Mouse (Mus musculus) kidney, adult 2 months (tissue): ENCODE measurements around the gene Lonp1.
A peak's percentile ranks its signal among the peaks of the same experiment; 100 is the strongest.

Experiments used
- CTCF ChIP-seq: fragments of 200-500 bp; conservative IDR thresholded peaks from 2 replicates; pipeline ENCODE4 v1.5.1; 2011; ENCODE audit warnings: low read depth, mild to moderate bottlenecking, control low read depth, low read length, moderate library complexity, mixed read lengths; ENCODE audit not compliant: insufficient read depth, insufficient read length
- POLR2A ChIP-seq: fragments of 200-500 bp; IDR thresholded peaks from one replicate; pipeline ENCODE4 v1.6.1; 2011; ENCODE audit warnings: low read depth, low read length, control low read depth

DNA sequence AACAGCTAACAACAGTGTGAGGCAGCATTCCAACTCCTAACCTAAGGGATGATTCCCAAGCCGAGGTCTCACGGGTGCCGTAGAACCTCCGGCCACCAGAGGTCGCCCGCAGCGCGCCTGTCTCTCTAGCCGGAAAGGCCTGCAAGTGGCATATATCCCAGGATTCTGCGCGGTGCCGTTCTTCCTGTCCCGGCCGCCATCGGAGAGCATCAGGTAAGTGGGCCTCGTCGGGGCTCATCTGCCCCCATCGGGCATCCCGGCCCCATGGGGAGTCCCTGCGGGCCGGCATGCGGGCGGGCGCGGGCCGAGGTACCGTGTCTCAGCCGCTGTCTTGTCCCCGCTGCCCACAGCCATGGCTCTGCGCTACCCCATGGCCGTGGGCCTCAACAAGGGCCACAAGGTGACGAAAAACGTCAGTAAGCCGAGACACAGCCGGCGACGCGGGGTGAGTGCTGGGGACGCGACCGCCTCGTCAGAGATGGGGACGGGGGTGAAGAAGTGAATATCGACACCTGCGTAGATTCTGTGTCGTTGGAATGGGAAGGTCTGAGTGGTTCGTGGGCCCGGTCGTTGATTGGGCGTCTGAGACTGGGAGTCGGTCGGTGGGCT lies 13.3 kb downstream of the Lonp1 start, which contains the start of gene Rpl36:
- TF ChIP-seq CTCF (peak; percentile 87), POLR2A (peak; percentile 80)
